Mouse (Mus musculus) CH12.LX (cell line): Measurements from ENCODE around the gene Grid1. TPM values are rescaled to one million over a fixed set of nuclear protein-coding genes. Genes with fewer than 3 reads are reported as not detected.

Experiments
- DNase-seq: peaks from one replicate; pipeline ENCODE4 v3.0.0-alpha.2; 2013; ENCODE audit errors: extremely low read depth
- H3K27ac ChIP-seq: 2 replicates; pipeline ENCODE4 v1.5.1; 2012; ENCODE audit warnings: low read depth, mild to moderate bottlenecking, control low read depth, moderate library complexity; ENCODE audit not compliant: insufficient read depth
- H3K27me3 ChIP-seq: replicated peaks from 2 replicates; pipeline ENCODE3; 2012; ENCODE audit warnings: inconsistent platforms
- H3K36me3 ChIP-seq, 2 experiments: replicated peaks in 1 of 2; 2 replicates each; pipeline versions ENCODE3 to v1.6.1; 2012; ENCODE audit warnings: inconsistent platforms in 1 of 2, low read length in 1 of 2, mild to moderate bottlenecking in 1 of 2, mixed read lengths in 1 of 2, moderate library complexity in 1 of 2; ENCODE audit not compliant: control insufficient read depth in 1 of 2, insufficient read depth in 1 of 2
- H3K4me1 ChIP-seq, 2 experiments: 2 replicates each; pipeline ENCODE4 v1.6.1; 2012; ENCODE audit warnings: inconsistent platforms in 1 of 2, moderate library complexity in 1 of 2; ENCODE audit not compliant: insufficient read depth in 2 of 2, control insufficient read depth in 1 of 2
- H3K4me2 ChIP-seq: 2 replicates; pipeline ENCODE4 v1.6.1; 2012; ENCODE audit warnings: low read depth, mild to moderate bottlenecking, control low read depth; ENCODE audit not compliant: poor library complexity, insufficient read depth, severe bottlenecking
- H3K4me3 ChIP-seq, 3 experiments: fragments of 150-350 bp in 1 of 3; sonication (generic) in 1 of 3; replicated peaks in 1 of 3; 2 replicates each; pipeline versions ENCODE3 to v1.5.1; 2011 to 2012; ENCODE audit warnings: low read depth in 2 of 3, low read length in 2 of 3, mild to moderate bottlenecking in 2 of 3, moderate library complexity in 2 of 3, control low read depth in 1 of 3, improper control_type of control experiment in 1 of 3, inconsistent platforms in 1 of 3, mixed read lengths in 1 of 3; ENCODE audit not compliant: poor library complexity in 1 of 3
- H3K79me2 ChIP-seq: replicated peaks from 2 replicates; pipeline ENCODE4 v1.6.1; 2012; ENCODE audit warnings: mild to moderate bottlenecking, moderate library complexity; ENCODE audit not compliant: control insufficient read depth, poor library complexity, insufficient read depth, severe bottlenecking; ENCODE audit errors: extremely low read depth
- H3K9ac ChIP-seq: 2 replicates; pipeline ENCODE4 v1.6.1; 2012; ENCODE audit warnings: low read depth, mild to moderate bottlenecking, control low read depth, moderate library complexity; ENCODE audit not compliant: insufficient read depth
- H3K9me3 ChIP-seq: replicated peaks from 2 replicates; pipeline ENCODE3; 2012; ENCODE audit warnings: low read length, inconsistent platforms, mixed read lengths
- BHLHE40 ChIP-seq: IDR thresholded peaks from 2 replicates; pipeline ENCODE4 v1.6.1; 2011; ENCODE audit warnings: mild to moderate bottlenecking, low read depth, low read length, improper control_type of control experiment
- CHD1 ChIP-seq: IDR thresholded peaks from 2 replicates; pipeline ENCODE4 v1.6.1; 2012; ENCODE audit warnings: low read depth, low read length, improper control_type of control experiment, inconsistent platforms
- E2F4 ChIP-seq: IDR thresholded peaks from 2 replicates; pipeline ENCODE4 v1.6.1; 2011; ENCODE audit warnings: low read depth, low read length, improper control_type of control experiment; ENCODE audit not compliant: insufficient replicate concordance
- EP300 ChIP-seq: IDR thresholded peaks from 2 replicates; pipeline ENCODE4 v1.6.1; 2011; ENCODE audit warnings: low read length, improper control_type of control experiment
- ETS1 ChIP-seq: conservative IDR thresholded peaks from 2 replicates; pipeline ENCODE4 v1.6.1; 2012; ENCODE audit warnings: low read depth, mild to moderate bottlenecking, inconsistent platforms, low read length, improper control_type of control experiment, moderate library complexity
- GABPA ChIP-seq: IDR thresholded peaks from 2 replicates; pipeline ENCODE4 v1.6.1; 2012; ENCODE audit warnings: low read depth, low read length, improper control_type of control experiment, inconsistent platforms; ENCODE audit not compliant: insufficient replicate concordance
- IRF4 ChIP-seq: IDR thresholded peaks from 2 replicates; pipeline ENCODE4 v1.6.1; 2014; ENCODE audit warnings: low read depth, mild to moderate bottlenecking, inconsistent platforms, low read length, improper control_type of control experiment
- KAT2A ChIP-seq: IDR thresholded peaks from 2 replicates; pipeline ENCODE4 v1.6.1; 2012; ENCODE audit warnings: low read length, improper control_type of control experiment, inconsistent platforms; ENCODE audit not compliant: insufficient replicate concordance
- MAFK ChIP-seq: IDR thresholded peaks from 2 replicates; pipeline ENCODE4 v1.6.1; 2011; ENCODE audit warnings: low read length, improper control_type of control experiment; ENCODE audit not compliant: insufficient replicate concordance
- MAZ ChIP-seq: IDR thresholded peaks from 2 replicates; pipeline ENCODE4 v1.6.1; 2012; ENCODE audit warnings: low read depth, mild to moderate bottlenecking, inconsistent platforms, low read length, improper control_type of control experiment, moderate library complexity
- MXI1 ChIP-seq: IDR thresholded peaks from 2 replicates; pipeline ENCODE4 v1.6.1; 2011; ENCODE audit warnings: mild to moderate bottlenecking, low read depth, low read length, improper control_type of control experiment
- MYC ChIP-seq: IDR thresholded peaks from 2 replicates; pipeline ENCODE4 v1.6.1; 2011; ENCODE audit warnings: low read depth, mild to moderate bottlenecking, improper control_type of control experiment, low read length
- NRF1 ChIP-seq: IDR thresholded peaks from 2 replicates; pipeline ENCODE4 v1.6.1; 2014; ENCODE audit warnings: low read depth, mild to moderate bottlenecking, inconsistent platforms, low read length, improper control_type of control experiment, moderate library complexity
- POLR2AphosphoS2 ChIP-seq: IDR thresholded peaks from 2 replicates; pipeline ENCODE4 v1.6.1; 2011; ENCODE audit warnings: low read depth, low read length, improper control_type of control experiment
- RCOR1 ChIP-seq: conservative IDR thresholded peaks from 2 replicates; pipeline ENCODE4 v1.6.1; 2012; ENCODE audit warnings: low read depth, mild to moderate bottlenecking, inconsistent platforms, low read length, improper control_type of control experiment
- SIN3A ChIP-seq: IDR thresholded peaks from 2 replicates; pipeline ENCODE4 v1.6.1; 2012; ENCODE audit warnings: low read length, improper control_type of control experiment, inconsistent platforms
- TBP ChIP-seq: conservative IDR thresholded peaks from 2 replicates; pipeline ENCODE4 v1.6.1; 2011; ENCODE audit warnings: low read depth, low read length, improper control_type of control experiment
- TCF12 ChIP-seq: IDR thresholded peaks from 2 replicates; pipeline ENCODE4 v1.6.1; 2014; ENCODE audit warnings: low read depth, mild to moderate bottlenecking, inconsistent platforms, low read length, improper control_type of control experiment
- UBTF ChIP-seq: IDR thresholded peaks from 2 replicates; pipeline ENCODE4 v1.6.1; 2012; ENCODE audit warnings: low read depth, mild to moderate bottlenecking, inconsistent platforms, low read length, improper control_type of control experiment, moderate library complexity
- USF1 ChIP-seq: IDR thresholded peaks from 2 replicates; pipeline ENCODE4 v1.6.1; 2014; ENCODE audit warnings: low read depth, mild to moderate bottlenecking, inconsistent platforms, low read length, improper control_type of control experiment
- dilution Hi-C: fragments of 300-500 bp; cut with MboI; formaldehyde crosslinking; loops from 2 replicates; pipeline ENCODE4 v1.14.3; 2020; ENCODE audit warnings: low sequenced_read_pairs; ENCODE audit not compliant: extremely low pct_unique_long_range_greater_than_20kb, extremely low pct_ligation_motif_present
- in situ Hi-C: fragments of 300-500 bp; cut with MboI; formaldehyde crosslinking; loops from 3 replicates; pipeline ENCODE4 v1.14.3; 2019; ENCODE audit warnings: low sequenced_read_pairs, low pct_ligation_motif_present, low pct_unique_long_range_greater_than_20kb, mixed read lengths
- polyA plus RNA-seq: library from polyadenylated mRNA; unstranded; fragments of >175 nt; gene quantifications from 2 replicates; pipeline ENCODE4 v1.2.1, GENCODE M21; 2012; ENCODE audit warnings: low read depth; ENCODE audit not compliant: insufficient read length
- total RNA-seq, 2 experiments: library from RNA; depleted of rRNA; stranded (reverse); fragments of 300-350 nt in 1 of 2; fragments of >200 nt in 1 of 2; gene quantifications; 2 replicates each; pipeline ENCODE4 v1.2.3; 2012 to 2014

Gene Grid1
- total and polyA plus RNA-seq, 3 experiments: not detected

DNA sequence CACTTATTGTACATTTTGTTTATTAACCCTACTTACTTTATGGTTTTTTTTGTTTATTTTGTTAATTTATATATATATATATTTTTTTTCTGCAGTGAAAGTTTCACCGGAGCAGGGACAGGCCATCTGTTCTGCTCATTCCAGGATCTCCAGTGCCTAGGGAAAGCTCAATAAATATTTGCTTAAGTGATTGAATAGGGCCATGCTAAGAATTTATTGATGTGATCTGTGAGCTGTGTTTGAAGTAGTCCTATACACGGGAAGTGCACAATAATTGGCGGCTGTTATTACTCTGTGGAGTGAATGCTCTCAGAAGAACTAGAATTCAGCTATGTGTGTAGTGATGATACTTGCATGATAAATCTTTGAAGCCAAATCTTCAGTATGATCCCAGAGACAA is 234.2 kb downstream of the Grid1 start:
- H3K27ac ChIP-seq: no peak overlapping the region
- H3K9ac ChIP-seq: no peak overlapping the region
- no peaks in the 10 kb centered on the region for H3K79me2 ChIP-seq
- H3K36me3 ChIP-seq: no peaks in the 10 kb centered on the region
- no peak overlapping the region for H3K4me2 ChIP-seq
- no peaks in the 10 kb centered on the region for H3K9me3 ChIP-seq
- H3K4me1 ChIP-seq: no peaks in the 10 kb centered on the region
- in situ Hi-C loops (no loop called here), dilution Hi-C loops (no loop called here)
- no peak overlapping the region for H3K4me3 ChIP-seq
- no peak for DNase-seq
- no peaks in the 10 kb centered on the region for H3K27me3 ChIP-seq
- no peak for TF ChIP-seq RCOR1

DNA sequence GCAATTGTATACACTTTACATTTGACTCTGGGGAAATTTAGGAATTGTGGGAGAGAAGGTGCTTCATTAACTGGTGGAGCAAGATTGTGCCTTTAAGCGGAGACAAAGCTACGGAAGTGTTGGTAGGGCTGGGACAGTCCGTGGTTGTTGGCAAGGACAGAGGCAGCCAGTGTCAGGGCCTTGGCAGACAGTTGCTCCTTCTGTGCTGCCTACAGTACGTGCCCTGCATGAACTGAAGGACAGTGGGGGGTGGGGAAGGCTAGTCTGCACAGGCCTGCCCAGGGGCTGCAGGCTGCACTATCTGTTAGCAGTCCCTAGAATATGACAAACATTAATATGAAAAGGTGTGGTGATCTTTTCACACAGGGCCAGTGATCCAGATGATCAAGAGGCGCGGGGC is 254.7 kb downstream of the Grid1 start:
- Histone ChIP-seq H3K27me3 (no peaks in the 10 kb centered on the region), H3K4me2 (no peak overlapping the region), H3K4me3 (no peak overlapping the region), H3K9ac (no peak overlapping the region), H3K9me3 (peaks cover 3% of the 10 kb centered on the region), H3K36me3 (no peaks in the 10 kb centered on the region), H3K27ac (no peak overlapping the region), H3K79me2 (no peaks in the 10 kb centered on the region), H3K4me1 (peaks cover 0 to 12% of the 10 kb centered on the region in 2 experiments; a peak in 1 of 4 replicates)
- in situ Hi-C loops: no loop called here
- dilution Hi-C loops: no loop called here
- TF ChIP-seq USF1: no peak
- TF ChIP-seq UBTF: no peak
- TF ChIP-seq POLR2AphosphoS2: no peak
- TF ChIP-seq MAFK: no peak
- TF ChIP-seq EP300: no peak
- no peak for TF ChIP-seq TBP
- no peak for TF ChIP-seq IRF4
- TF ChIP-seq NRF1: no peak
- no peak for TF ChIP-seq E2F4
- no peak for TF ChIP-seq MAZ
- no peak for TF ChIP-seq SIN3A
- TF ChIP-seq MXI1: no peak
- TF ChIP-seq KAT2A: no peak
- TF ChIP-seq GABPA: no peak
- no peak for TF ChIP-seq ETS1
- TF ChIP-seq MYC: no peak
- no peak for TF ChIP-seq TCF12
- TF ChIP-seq CHD1: no peak
- no peak for TF ChIP-seq BHLHE40
- DNase-seq: no peak
